Mouse (Mus musculus) cerebellum, adult 2 months (tissue): ENCODE measurements at regions not wholly inside any gene's neighbourhood (a gene's known extent, or its start where the extent isn't known, plus 50 kb on each side); places are given as distances from the start of the nearest gene placed in this dataset.

Experiments used
- CTCF ChIP-seq: fragments of 200-500 bp; IDR thresholded peaks from 2 replicates; pipeline ENCODE4 v1.5.1; 2011; ENCODE audit warnings: low read depth, mild to moderate bottlenecking, control low read depth, low read length, moderate library complexity, borderline replicate concordance; ENCODE audit not compliant: insufficient read depth
- POLR2A ChIP-seq: fragments of 200-500 bp; IDR thresholded peaks from 2 replicates; pipeline ENCODE4 v1.6.1; 2011; ENCODE audit warnings: low read length, control low read depth, borderline replicate concordance; ENCODE audit not compliant: insufficient read depth

DNA sequence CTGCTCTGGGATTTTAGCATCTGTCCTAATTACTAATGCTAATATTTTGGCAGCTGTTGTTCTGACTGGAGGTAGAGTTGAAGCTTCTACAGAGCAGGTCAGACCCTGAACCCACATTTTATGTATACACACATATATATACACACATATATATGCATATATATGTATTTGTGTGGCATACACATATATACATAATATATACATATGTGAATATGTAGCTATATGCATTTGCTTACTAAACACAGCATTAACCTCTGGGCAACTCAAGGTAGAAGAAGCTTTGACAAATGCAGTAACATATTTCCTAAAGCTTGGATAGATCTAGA, 54.4 kb upstream of the Cadps start:
- no peak for TF ChIP-seq CTCF
- no peak for TF ChIP-seq POLR2A
